Mouse (Mus musculus) T-helper 1 cell (primary cell): ENCODE data around the gene Rps26.
"Not testable (repeated sequence)": the region's sequence is repeated elsewhere in the genome, so short reads cannot be mapped to it uniquely, and the experiment has no call there.

ENCODE experiments used
- in situ Hi-C: fragments of 300-600 bp; cut with MboI, MseI; formaldehyde crosslinking; loops from one replicate; pipeline ENCODE4 v1.15.1; 2025; ENCODE audit warnings: high pct_unique_total_duplicates

The Rps26 gene

GRCm38 (mm10) chr10:128641871-128642270 lies 15.3 kb upstream of the Rps26 start:
- in situ Hi-C loops: no loop called here

- in situ Hi-C loops: no loop called here
Measured at GRCm38 (mm10) chr10:128640891-128641290, 14.3 kb upstream of the Rps26 start.

- in situ Hi-C loops: no loop called here
Measured at GRCm38 (mm10) chr10:128639999-128640398, 13.5 kb upstream of the Rps26 start.

- in situ Hi-C loops: no loop called here
Measured at GRCm38 (mm10) chr10:128637011-128637410, 10.5 kb upstream of the Rps26 start.

GRCm38 (mm10) chr10:128636561-128636960 lies 10.0 kb upstream of the Rps26 start:
- in situ Hi-C loops: no loop called here

GRCm38 (mm10) chr10:128635697-128636096 lies 9.2 kb upstream of the Rps26 start:
- in situ Hi-C loops: no loop called here

GRCm38 (mm10) chr10:128631571-128631970 lies 5.0 kb upstream of the Rps26 start:
- in situ Hi-C loops: no loop called here

- in situ Hi-C loops: not testable (repeated sequence)
Measured at GRCm38 (mm10) chr10:128630306-128630705, 3.8 kb upstream of the Rps26 start.

GRCm38 (mm10) chr10:128629746-128630145 lies 3.2 kb upstream of the Rps26 start:
- in situ Hi-C loops: loop anchor here (5.0 kb wide), 1 partner anchor 43 kb away; the partner anchor contains the start of gene Suox

- in situ Hi-C loops: loop anchor here (5.0 kb wide), 1 partner anchor 45 kb away; the partner anchor contains the start of gene Suox
Measured at GRCm38 (mm10) chr10:128627398-128628317, 1.1 kb upstream of the Rps26 start.

GRCm38 (mm10) chr10:128625287-128625894 lies 1.2 kb downstream of the Rps26 start:
- in situ Hi-C loops: loop anchor here (5.0 kb wide), 1 partner anchor 47 kb away; the partner anchor contains the start of gene Suox

- in situ Hi-C loops: loop anchor here (5.0 kb wide), 1 partner anchor 1306 kb away; no protein-coding TSS in a partner anchor
Measured at GRCm38 (mm10) chr10:128623106-128623613, 3.4 kb downstream of the Rps26 start.

- in situ Hi-C loops: loop anchor here (5.0 kb wide), 1 partner anchor 1305 kb away; no protein-coding TSS in a partner anchor
Measured at GRCm38 (mm10) chr10:128622702-128623101, 3.8 kb downstream of the Rps26 start.

GRCm38 (mm10) chr10:128621986-128622520 lies 4.5 kb downstream of the Rps26 start:
- in situ Hi-C loops: loop anchor here (5.0 kb wide), 1 partner anchor 1305 kb away; no protein-coding TSS in a partner anchor

GRCm38 (mm10) chr10:128620241-128620640 lies 6.3 kb downstream of the Rps26 start:
- in situ Hi-C loops: loop anchor here (5.0 kb wide), 1 partner anchor 1303 kb away; no protein-coding TSS in a partner anchor

- in situ Hi-C loops: not testable (repeated sequence)
Measured at GRCm38 (mm10) chr10:128619148-128619547, 7.4 kb downstream of the Rps26 start.

GRCm38 (mm10) chr10:128618570-128618969 lies 8.0 kb downstream of the Rps26 start:
- in situ Hi-C loops: no loop called here

- in situ Hi-C loops: not testable (repeated sequence)
Measured at GRCm38 (mm10) chr10:128615798-128616448, 10.6 kb downstream of the Rps26 start.

- in situ Hi-C loops: no loop called here
Measured at GRCm38 (mm10) chr10:128614934-128615333, 11.6 kb downstream of the Rps26 start.

- in situ Hi-C loops: not testable (repeated sequence)
Measured at GRCm38 (mm10) chr10:128613820-128614219, 12.7 kb downstream of the Rps26 start.

GRCm38 (mm10) chr10:128613154-128613440 lies 13.4 kb downstream of the Rps26 start:
- in situ Hi-C loops: no loop called here
